Mouse (Mus musculus) ES-E14 (cell line): ENCODE measurements around the gene Rab28. TPM values are rescaled to one million over a fixed set of nuclear protein-coding genes. Genes with fewer than 3 reads are reported as not detected.
A peak's percentile ranks its signal among the peaks of the same experiment; 100 is the strongest.
"Not testable (repeated sequence)": the region's sequence is repeated elsewhere in the genome, so short reads cannot be mapped to it uniquely, and the experiment has no call there.

ENCODE experiments used
- DNase-seq: peaks from one replicate; pipeline ENCODE4 v3.0.0-alpha.2; 2013; ENCODE audit warnings: low read depth, low spot score
- H3K27ac ChIP-seq: 2 replicates; pipeline ENCODE4 v1.5.1; 2012; ENCODE audit warnings: low read depth, mild to moderate bottlenecking, low read length, moderate library complexity, mixed read lengths; ENCODE audit not compliant: poor library complexity, insufficient read depth, severe bottlenecking
- H3K36me3 ChIP-seq: 2 replicates; pipeline ENCODE4 v1.6.1; 2012; ENCODE audit warnings: mild to moderate bottlenecking, low read length, moderate library complexity, mixed read lengths; ENCODE audit not compliant: control insufficient read depth, poor library complexity, insufficient read depth, severe bottlenecking
- H3K4me1 ChIP-seq, 2 experiments: fragments of 150-350 bp in 1 of 2; sonication (generic) in 1 of 2; 2 replicates each; pipeline ENCODE4 v1.6.1; 2012; ENCODE audit warnings: low read length in 2 of 2, mild to moderate bottlenecking in 1 of 2, mixed read lengths in 1 of 2; ENCODE audit not compliant: control insufficient read depth in 2 of 2, insufficient read depth in 2 of 2, poor library complexity in 1 of 2
- H3K4me3 ChIP-seq, 2 experiments: fragments of 150-350 bp in 1 of 2; sonication (generic) in 1 of 2; 2 replicates each; pipeline ENCODE4 v1.5.1; 2012; ENCODE audit warnings: low read length in 2 of 2, low read depth in 1 of 2, mild to moderate bottlenecking in 1 of 2, mixed read lengths in 1 of 2; ENCODE audit not compliant: insufficient read depth in 1 of 2, poor library complexity in 1 of 2, severe bottlenecking in 1 of 2
- H3K9ac ChIP-seq: 2 replicates; pipeline ENCODE4 v1.6.1; 2012; ENCODE audit warnings: low read depth, mild to moderate bottlenecking, low read length, mixed read lengths; ENCODE audit not compliant: poor library complexity, insufficient read depth, severe bottlenecking
- H3K9me3 ChIP-seq: fragments of 150-350 bp; sonication (generic); 2 replicates; pipeline ENCODE4 v1.6.1; 2012; ENCODE audit warnings: low read depth, mild to moderate bottlenecking, low read length; ENCODE audit not compliant: control insufficient read depth, insufficient read depth
- CHD2 ChIP-seq: IDR thresholded peaks from 2 replicates; pipeline ENCODE4 v1.6.1; 2014; ENCODE audit warnings: mild to moderate bottlenecking, low read depth, low read length, inconsistent platforms
- HCFC1 ChIP-seq: IDR thresholded peaks from 2 replicates; pipeline ENCODE4 v1.6.1; 2012; ENCODE audit warnings: low read length, inconsistent platforms, borderline replicate concordance; ENCODE audit not compliant: insufficient read depth
- MAFK ChIP-seq: IDR thresholded peaks from 2 replicates; pipeline ENCODE4 v1.6.1; 2014; ENCODE audit warnings: mild to moderate bottlenecking, low read depth, low read length, inconsistent platforms; ENCODE audit not compliant: insufficient read depth
- ZC3H11A ChIP-seq: IDR thresholded peaks from 2 replicates; pipeline ENCODE4 v1.6.1; 2012; ENCODE audit warnings: low read depth, mild to moderate bottlenecking, inconsistent platforms, low read length, borderline replicate concordance
- ZNF384 ChIP-seq: IDR thresholded peaks from 2 replicates; pipeline ENCODE4 v1.6.1; 2012; ENCODE audit warnings: low read depth, low read length, inconsistent platforms
- in situ Hi-C, 2 experiments: fragments of 600-800 bp; cut with MboI; formaldehyde crosslinking; loops; one replicate each; pipeline ENCODE4 v1.15.1; 2025; ENCODE audit warnings: low sequenced_read_pairs in 2 of 2, inconsistent platforms in 1 of 2; ENCODE audit not compliant: unreplicated experiment in 2 of 2
- total RNA-seq: library from RNA; depleted of rRNA; stranded (reverse); fragments of 300-350 nt; gene quantifications from 2 replicates; pipeline ENCODE4 v1.2.3, GENCODE M21; 2012

Rab28 gene
- total RNA-seq, 1 experiment, result 11.9 TPM

DNA sequence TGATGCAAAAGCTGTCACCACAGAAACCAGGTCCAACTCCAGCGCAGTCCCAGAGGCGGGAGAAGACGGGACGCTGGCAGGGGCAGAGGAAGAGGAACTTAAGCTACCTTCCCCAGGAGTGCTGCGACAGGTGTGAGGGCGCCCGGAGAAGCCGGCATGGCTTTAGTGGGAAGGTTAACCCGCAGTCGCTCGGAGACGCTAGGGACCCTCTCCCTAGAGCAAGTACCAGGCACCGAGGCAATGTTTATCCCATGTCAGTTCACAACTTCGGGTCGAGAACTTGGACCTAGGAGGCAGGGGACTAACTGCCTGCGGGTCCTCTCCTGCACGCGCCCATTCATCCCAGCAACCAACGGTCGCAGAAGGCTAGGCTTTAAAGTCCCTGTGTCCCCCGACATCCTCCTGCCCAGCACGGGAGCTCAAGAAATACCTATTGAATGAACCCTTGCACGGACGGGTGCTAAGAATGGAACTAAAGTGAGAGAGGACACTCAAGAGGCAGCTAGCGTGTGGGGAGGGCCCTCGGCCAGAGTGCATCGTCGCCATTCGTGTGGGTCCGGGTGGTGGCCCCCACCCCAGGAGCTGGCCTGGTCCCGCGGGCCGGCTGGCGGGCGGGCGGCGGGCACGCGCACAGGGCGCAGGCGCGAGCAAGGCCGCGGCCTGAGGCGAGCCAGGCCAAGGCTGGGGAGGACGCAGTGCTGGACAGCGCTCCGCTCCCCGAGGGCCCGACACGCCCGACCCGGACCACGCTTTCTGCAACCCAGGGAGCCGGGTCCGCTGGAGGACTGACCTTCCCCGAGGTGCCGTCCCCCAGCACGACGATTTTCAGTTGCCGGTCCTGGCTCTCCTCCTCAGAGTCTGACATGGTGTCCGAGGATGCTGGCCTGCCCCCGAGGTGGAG lies 592 bp downstream of the Rab28 start:
- TF ChIP-seq ZC3H11A, result no peak
- TF ChIP-seq HCFC1, result no peak
- no peak for TF ChIP-seq MAFK
- no peak for TF ChIP-seq ZNF384
- no peak for TF ChIP-seq CHD2
- Histone ChIP-seq H3K27ac (no peak overlapping the region), H3K36me3 (no peaks in the 10 kb centered on the region), H3K4me1 (peaks cover 0 to 3% of the 10 kb centered on the region in 2 experiments; a peak in 2 of 4 replicates), H3K4me3 (peak overlapping the region; percentile 68 to 74), H3K9me3 (no peaks in the 10 kb centered on the region), H3K9ac (peak overlapping the region; percentile 56)
- in situ Hi-C loops, result loop anchor here in 1 of 2 experiments (25.0 kb wide), 1 partner anchor 105 kb away; no protein-coding TSS in a partner anchor
- DNase-seq, result peak; percentile 35

DNA sequence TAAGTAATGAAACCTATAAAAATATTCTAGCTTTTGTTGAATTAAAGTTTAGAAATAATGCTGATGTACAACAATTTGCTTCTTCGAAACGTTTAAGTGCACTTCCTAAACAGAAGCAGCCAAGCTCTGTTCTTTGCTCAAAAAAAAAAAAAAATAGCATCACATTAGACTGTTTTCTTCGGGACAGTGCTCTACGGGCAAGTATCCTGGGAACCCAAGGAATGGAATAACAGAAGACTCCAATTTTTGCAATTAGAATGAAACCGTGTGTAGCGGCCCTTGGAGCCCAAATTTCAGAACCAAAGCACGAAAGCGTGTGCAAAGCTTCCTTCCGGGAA lies 1.2 kb downstream of the Rab28 start:
- no peak overlapping the region for H3K27ac ChIP-seq

DNA sequence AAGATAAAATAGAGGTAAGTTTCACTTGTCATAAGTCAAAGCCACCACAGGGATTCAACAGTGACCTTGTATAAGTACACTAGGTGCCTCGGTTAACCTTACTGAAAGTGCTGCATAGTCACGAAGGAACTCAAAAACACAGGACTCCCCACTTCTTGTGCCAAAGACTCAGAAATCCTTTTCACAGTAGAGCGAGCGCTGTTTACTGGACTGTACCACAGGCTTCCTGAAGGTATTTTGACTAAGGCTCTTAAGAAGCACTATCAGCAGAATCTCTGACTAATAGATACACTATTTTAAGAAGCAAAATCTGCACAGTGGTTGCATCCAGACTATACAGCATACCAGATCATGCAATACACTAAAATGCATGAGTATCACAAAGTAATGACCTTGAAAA lies 6.9 kb downstream of the Rab28 start:
- in situ Hi-C loops, result loop anchor here in 1 of 2 experiments (25.0 kb wide), 1 partner anchor 111 kb away; no protein-coding TSS in a partner anchor
- H3K36me3 ChIP-seq, DNase-seq, H3K4me1 ChIP-seq, H3K27ac ChIP-seq, H3K9me3 ChIP-seq, H3K4me3 ChIP-seq, H3K9ac ChIP-seq: not testable (repeated sequence)

More for the DNA sequence above, 1.2 kb downstream of the Rab28 start:
- DNase-seq, result no peak
- Histone ChIP-seq H3K9me3 (no peaks in the 10 kb centered on the region), H3K4me1 (peaks cover 0 to 3% of the 10 kb centered on the region in 2 experiments; a peak in 2 of 4 replicates), H3K9ac (peak overlapping the region; percentile 56), H3K4me3 (peak overlapping the region; percentile 68 to 74), H3K36me3 (no peaks in the 10 kb centered on the region)
- TF ChIP-seq HCFC1 (no peak), MAFK (no peak), ZC3H11A (no peak), CHD2 (no peak), ZNF384 (peak; percentile 69)
- in situ Hi-C loops, result loop anchor here in 1 of 2 experiments (25.0 kb wide), 1 partner anchor 106 kb away; no protein-coding TSS in a partner anchor

DNA sequence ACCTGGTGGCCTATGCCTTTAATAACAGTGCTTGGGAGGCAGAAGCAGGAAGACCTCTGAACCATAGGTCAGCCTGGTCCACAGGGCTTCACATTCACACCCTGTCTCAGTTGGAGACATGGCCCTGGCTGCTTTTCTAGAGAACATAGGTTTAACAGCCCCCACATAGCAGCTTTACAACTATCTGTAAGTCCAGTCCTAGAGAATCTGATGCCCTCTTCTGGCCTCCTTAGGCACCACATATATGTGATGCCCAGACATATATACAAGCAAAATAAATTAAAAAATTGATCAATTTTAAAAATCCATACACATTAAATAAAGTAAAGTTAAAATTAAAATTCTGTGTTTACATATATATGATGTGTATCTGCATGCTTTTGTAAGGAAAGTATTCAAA lies 10.0 kb downstream of the Rab28 start:
- in situ Hi-C loops, result no loop called here
- Histone ChIP-seq H3K36me3 (no peaks in the 10 kb centered on the region), H3K27ac (no peak overlapping the region), H3K9me3 (no peaks in the 10 kb centered on the region), H3K4me3 (no peak overlapping the region), H3K4me1 (no peaks in the 10 kb centered on the region), H3K9ac (no peak overlapping the region)
- no peak for DNase-seq
- TF ChIP-seq ZC3H11A, result no peak
- no peak for TF ChIP-seq ZNF384
- no peak for TF ChIP-seq HCFC1
- no peak for TF ChIP-seq MAFK
- TF ChIP-seq CHD2, result no peak

DNA sequence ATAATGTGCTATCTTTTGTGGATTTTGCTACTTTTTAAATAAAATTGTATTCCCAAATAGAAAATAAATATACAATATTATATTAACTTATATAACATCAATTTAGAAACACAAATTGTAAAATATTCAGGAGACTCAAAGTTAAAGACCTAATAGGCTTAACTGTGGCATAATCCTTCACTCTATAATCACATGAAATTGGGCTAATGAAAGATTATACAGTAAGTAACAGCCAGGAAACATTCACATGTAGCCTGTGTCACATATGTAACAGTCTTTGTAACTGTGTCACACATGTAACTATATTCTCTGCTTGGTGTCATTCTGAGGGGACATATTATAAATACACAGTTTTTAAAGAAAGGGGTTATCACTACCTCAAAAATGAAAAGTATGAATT lies 22.9 kb downstream of the Rab28 start:
- H3K4me1 ChIP-seq, result no peaks in the 10 kb centered on the region
- no peak for DNase-seq
- no peak for TF ChIP-seq CHD2
- TF ChIP-seq ZC3H11A, result no peak
- no peak for TF ChIP-seq MAFK
- TF ChIP-seq ZNF384, result no peak
- no peak for TF ChIP-seq HCFC1
- in situ Hi-C loops, result no loop called here
- H3K9ac ChIP-seq, result no peak overlapping the region
- no peaks in the 10 kb centered on the region for H3K9me3 ChIP-seq
- H3K27ac ChIP-seq, result no peak overlapping the region
- no peaks in the 10 kb centered on the region for H3K36me3 ChIP-seq
- no peak overlapping the region for H3K4me3 ChIP-seq
